Mouse (Mus musculus) left cerebral cortex, adult 8-10 months (tissue): ENCODE data around the gene Hapln4. TPM values are rescaled to one million over a fixed set of nuclear protein-coding genes. Genes with fewer than 3 reads are reported as not detected.
A peak's percentile ranks its signal among the peaks of the same experiment; 100 is the strongest.
"Not testable (repeated sequence)": the region's sequence is repeated elsewhere in the genome, so short reads cannot be mapped to it uniquely, and the experiment has no call there.

Experiments
- DNase-seq, 2 experiments: peaks; one replicate each; pipeline ENCODE4 v3.0.0; 2022; ENCODE audit warnings: low spot score in 2 of 2
- total RNA-seq, 4 experiments: library from RNA; stranded (reverse); gene quantifications; 2 replicates each; pipeline ENCODE4 v1.2.4; 2022

The Hapln4 gene
- total RNA-seq, result 100 to 1,000 TPM in 2 of 4 experiments, 10 to 100 TPM in 2; 97.1 to 113 (median 101) TPM

DNA sequence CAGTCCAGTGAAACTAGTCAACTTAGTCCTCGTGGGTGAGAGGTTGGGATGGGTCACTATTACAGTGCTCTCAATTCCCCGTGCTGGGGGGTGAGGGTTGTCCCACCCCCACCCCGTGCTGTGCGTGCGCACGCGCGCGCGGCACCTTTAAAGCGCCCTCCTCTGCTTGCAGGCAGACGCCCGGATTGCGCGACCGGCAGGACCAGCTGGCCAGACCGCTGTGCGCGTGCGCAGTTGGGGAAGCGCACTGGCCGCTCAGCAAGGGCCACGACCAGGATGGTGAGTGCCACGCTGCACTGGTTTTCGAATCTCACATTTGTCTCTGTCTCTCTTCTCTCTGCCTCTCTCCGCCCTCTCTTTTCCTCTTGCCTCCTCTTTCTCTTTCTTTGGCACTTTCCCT, at the start of gene Hapln4:
Gene Hapln4, plus strand, starts transcription at position 173 of the 400 bp plus-strand sequence.
- DNase-seq, result peak; percentile 37 to 71

GRCm38 (mm10) chr8:70037994-70038393, 45.3 kb upstream of the Hapln4 start:
- no peak for DNase-seq

DNA sequence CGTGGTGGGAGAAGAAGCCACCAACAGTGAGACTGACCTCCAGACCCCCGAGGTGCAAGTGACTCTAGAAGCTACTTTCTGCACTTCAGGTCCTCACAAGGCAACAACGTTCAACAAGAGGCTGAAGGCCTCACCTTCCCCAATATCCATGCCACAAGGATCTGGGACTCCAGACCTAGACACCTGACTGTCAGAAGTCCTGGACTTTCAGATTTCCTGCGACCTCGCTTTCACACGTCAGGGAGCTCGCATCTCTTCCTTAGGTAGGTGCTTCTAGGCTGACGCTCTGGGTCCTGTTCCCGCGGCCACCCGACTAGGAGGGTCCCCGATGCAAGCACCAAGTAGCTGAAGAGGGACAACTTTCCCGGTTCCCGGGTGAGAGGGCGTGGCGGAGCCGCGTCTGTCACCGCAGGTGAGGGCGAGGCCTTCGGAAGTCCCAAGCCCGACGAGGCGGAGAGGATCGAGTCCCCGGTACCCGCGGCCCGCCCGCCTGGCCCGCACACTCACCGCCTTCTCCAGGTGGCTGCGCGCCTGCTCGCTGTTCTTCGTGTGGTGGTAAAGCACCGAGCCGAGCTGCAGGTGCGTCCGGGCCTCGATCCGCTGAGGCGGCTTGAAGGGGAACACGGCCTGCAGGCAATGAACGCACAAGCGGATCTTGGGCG, 41.2 kb upstream of the Hapln4 start:
- DNase-seq, result peak in 1 of 2 experiments; percentile 15

DNA sequence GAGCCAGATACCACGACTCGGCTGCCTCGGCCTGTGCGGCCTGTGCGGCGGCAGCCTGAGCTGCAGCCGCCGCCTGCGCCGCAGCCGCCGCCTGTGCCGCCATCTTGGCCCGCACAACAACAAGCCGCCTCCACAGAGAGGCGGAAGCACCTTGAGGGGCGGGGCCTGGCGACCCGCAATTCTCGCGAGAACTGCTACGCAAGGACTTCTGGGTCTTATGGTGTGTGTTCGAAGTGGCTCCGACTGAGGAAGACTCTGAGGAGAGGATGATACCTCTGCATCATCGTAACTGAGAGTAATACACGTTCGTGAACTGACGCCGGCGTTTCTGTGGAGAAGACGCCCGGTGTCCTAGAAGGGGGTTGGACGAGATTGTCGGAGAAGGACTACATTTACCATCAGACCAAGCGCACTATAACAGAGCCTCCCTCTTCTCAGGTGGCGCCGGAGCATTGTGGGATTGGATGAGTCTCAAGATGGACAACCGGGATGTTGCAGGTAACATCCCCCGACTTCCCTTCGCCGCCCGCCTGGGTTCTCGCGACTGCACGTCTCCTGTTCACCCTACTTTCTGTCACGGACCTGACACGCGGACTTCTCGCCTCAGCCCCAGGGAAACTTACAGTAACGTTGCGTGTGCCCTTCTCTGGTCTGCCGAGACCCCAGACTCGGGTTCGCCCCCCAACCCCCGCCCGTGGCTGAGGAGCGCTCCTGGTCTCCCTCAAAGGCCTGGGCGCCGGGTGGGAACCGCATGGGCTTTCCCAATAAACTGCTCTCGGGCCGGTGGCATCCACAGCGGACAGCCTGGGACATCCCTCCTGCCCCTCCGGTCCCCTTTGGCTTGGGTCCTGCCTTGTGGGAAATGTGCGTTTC, 40.4 kb upstream of the Hapln4 start, which contains the start of the genes Mau2 and Sugp1:
Gene Mau2, minus strand, starts transcription at position 152 of the 873 bp plus-strand sequence.
Gene Sugp1, plus strand, starts transcription at position 231 of the 873 bp plus-strand sequence.
- peak; percentile 91 to 93 for DNase-seq

- DNase-seq, result no peak
Observed at GRCm38 (mm10) chr8:70043996-70044395, 39.3 kb upstream of the Hapln4 start.

- no peak for DNase-seq
Observed at GRCm38 (mm10) chr8:70049662-70050061, 33.6 kb upstream of the Hapln4 start.

DNA sequence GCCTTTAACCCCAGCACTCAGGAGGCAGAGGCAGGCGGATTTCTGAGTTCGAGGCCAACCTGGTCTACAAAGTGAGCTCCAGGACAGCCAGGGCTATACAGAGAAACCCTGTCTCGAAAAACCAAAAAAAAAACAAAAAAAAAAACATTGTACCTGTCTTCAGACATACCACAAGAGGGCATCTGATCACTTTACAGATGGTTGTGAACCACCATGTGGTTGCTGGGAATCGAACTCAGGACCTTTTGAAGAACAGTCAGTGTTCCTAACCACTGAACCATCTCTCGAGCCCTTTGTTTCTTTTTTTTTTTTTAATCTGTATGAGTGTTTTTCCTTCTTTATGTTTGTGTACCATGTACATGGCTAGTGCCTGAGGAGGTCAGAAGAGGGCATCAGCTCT, 32.8 kb upstream of the Hapln4 start:
- DNase-seq, result not testable (repeated sequence)

- DNase-seq, result no peak
Observed at GRCm38 (mm10) chr8:70057721-70058120, 25.5 kb upstream of the Hapln4 start.

DNA sequence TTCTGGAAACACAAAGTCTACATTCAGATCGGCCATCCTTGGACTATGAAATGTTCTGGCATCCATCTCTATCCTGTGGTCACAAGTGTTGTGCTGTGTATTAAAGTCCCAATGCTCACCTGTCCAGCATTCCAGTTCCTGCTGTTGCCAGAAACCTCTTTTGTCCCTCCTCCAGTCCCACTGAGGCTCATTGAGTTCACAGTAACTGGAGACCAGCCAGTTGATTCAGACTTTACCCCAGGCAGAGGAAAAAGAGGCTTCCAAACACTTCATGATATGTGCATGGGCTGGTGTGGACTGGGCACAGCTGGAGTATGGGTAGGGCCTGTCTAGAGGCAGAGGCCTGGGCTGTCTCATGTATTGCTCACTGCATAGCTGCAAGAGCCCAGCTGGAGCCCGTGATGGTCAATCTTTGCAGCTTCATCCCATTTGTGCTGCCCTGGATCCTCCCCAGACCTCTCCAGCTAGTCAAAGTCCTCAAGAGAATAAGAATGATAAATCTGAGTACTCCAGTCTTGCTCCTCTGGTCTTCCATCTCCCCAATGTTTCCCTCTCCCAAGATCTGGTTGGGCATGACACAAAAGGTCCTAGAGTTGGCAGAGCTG, 11.3 kb upstream of the Hapln4 start:
- DNase-seq, result no peak

- DNase-seq, result no peak
Observed at GRCm38 (mm10) chr8:70072441-70073069, 10.7 kb upstream of the Hapln4 start, which contains the start of gene Tm6sf2. Gene Tm6sf2, plus strand, starts transcription at chr8:70072924.

- DNase-seq, result no peak
Observed at GRCm38 (mm10) chr8:70073120-70073519, 10.1 kb upstream of the Hapln4 start.

- DNase-seq, result no peak
Observed at GRCm38 (mm10) chr8:70073682-70074081, 9.6 kb upstream of the Hapln4 start.

DNA sequence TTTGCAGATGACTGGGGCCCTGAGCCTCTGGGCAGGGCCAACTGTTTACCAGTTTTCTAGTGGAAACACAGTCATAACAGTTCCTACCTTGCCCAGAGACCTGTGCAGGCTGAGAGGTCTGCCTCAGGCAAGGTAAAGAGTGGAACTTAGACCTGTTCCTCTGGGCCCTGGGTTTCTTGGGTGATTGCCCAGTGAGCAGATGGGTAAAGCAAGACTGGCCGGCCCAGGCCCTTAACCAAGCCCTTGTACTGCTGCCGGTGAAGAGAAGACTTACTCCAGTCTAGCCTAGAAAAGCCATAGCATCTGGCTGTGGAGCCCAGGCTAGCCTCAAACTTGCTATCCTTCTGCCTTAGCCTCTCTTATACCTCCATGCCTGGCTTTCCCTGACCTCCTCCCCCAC, 1.3 kb upstream of the Hapln4 start:
- no peak for DNase-seq

- no peak for DNase-seq
Observed at GRCm38 (mm10) chr8:70084191-70085065, 1.2 kb downstream of the Hapln4 start.

DNA sequence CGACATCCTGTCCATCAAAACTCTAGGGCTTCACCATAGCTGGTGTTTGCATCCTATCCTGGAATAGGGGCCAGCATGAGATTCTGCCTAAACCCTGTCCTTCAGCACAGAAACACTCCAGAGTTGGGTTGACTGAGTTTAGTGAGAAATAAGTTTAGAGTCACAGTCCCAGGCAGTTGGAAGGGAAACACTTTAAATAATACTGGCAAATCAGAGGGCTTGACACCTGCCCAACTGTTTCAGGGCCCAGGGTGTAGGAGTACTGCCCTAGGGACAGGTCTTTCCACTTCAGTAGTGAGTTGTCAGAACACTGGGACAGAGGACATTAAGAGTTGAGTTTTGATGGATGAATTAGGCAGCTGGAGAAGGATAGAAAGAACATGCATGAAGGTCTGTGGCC, 2.9 kb downstream of the Hapln4 start:
- DNase-seq, result no peak

DNA sequence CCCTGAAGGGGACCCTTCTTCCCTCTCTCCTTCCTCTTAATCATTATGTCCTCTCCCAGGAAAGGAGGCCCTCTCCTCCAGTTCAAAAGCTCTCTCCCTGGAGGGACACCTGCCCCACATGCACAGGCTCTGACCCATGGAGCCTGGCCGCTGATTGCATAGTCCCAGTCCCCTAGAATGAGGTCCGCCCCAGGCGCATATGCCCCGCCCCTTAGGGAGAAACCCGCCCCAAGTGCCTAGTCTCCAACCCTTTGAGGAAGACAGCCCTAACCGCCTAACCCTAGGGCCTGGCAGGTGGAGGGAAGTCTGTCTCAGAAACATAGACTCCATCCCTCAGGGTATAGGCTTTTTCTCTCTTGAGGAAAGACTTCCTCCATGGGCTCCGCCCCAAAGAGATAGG, 4.0 kb downstream of the Hapln4 start:
- no peak for DNase-seq

GRCm38 (mm10) chr8:70087836-70088650, 4.8 kb downstream of the Hapln4 start:
- DNase-seq, result peak in 1 of 2 experiments; percentile 59

DNA sequence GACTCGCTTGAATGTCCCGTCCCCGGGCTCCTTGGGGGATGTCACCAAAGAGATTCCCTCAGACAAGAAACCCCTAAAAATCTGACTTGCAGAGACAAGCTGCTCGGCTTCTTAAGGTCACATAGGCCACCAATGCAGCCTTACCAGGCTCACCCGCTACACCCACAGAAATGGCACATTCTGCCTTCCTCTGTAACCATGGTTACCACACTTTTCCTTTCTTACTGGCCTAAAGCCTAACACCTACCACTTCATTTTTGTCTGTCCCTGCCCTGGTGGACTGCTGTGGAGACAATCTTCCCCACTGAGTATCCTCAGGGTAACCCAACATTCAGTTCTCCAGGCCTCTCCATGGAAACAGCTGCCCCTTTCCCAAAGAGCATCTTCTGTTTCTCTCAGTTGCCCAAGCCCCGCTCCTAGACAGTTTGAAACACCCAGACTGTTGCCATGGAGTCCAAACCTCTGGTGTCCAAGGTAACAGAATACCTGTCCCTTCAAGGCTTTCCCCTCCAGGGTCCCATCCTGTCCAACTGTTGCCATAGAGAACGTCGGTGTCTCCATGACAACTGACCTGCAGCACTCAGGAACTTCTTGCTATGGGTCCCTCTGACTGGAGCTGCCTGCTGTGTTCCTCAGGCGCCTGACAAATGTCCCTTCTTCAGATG, 6.2 kb downstream of the Hapln4 start:
- DNase-seq, result no peak

DNA sequence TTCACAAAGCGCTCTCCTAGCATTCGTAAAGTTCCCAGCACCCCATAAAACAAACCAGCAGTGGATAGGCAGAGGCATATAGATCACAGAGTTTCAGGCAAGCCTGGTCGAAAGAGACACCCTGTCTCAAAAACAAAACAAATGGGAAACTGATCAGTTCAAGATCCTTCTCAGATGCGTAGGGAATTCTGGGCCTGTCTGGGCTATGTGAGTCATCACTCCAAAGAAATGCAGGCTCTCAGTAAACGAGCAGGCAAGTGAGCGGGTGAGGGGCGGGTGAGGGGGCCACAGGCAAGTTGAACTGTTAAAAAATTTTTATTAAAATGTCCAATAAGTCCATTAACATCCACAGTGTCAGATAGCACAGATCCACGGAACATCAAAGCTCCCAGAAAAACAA, 9.5 kb downstream of the Hapln4 start:
- no peak for DNase-seq
